Mouse (Mus musculus) limb, embryonic 15.5 days (tissue): ENCODE measurements around the gene Dmwd. TPM values are rescaled to one million over a fixed set of nuclear protein-coding genes. Genes with fewer than 3 reads are reported as not detected.
A peak's percentile ranks its signal among the peaks of the same experiment; 100 is the strongest.

Source experiments
- ATAC-seq: fragments of 200-750 bp; cut with Nextera tagmentation; 2 replicates; pipeline ENCODE4 v1.8.0; 2017; ENCODE audit warnings: low read depth, moderate TSS enrichment; ENCODE audit not compliant: insufficient number of reproducible peaks, low FRiP score, low TSS enrichment
- H3K27ac ChIP-seq: fragments of 300-500 bp; sonication (generic); 2 replicates; pipeline ENCODE4 v1.5.1; 2015; ENCODE audit warnings: moderate library complexity, mild to moderate bottlenecking, inconsistent platforms
- H3K27me3 ChIP-seq: fragments of 300-500 bp; sonication (generic); 2 replicates; pipeline ENCODE4 v1.6.1; 2015; ENCODE audit warnings: inconsistent platforms
- H3K36me3 ChIP-seq: fragments of 300-500 bp; sonication (generic); 2 replicates; pipeline ENCODE4 v1.6.1; 2015; ENCODE audit warnings: inconsistent platforms
- H3K4me1 ChIP-seq: fragments of 300-500 bp; sonication (generic); 2 replicates; pipeline ENCODE4 v1.6.1; 2015; ENCODE audit warnings: inconsistent platforms
- H3K4me2 ChIP-seq: fragments of 300-500 bp; sonication (generic); 2 replicates; pipeline ENCODE4 v1.6.1; 2015; ENCODE audit warnings: mild to moderate bottlenecking, inconsistent platforms
- H3K4me3 ChIP-seq: fragments of 300-500 bp; sonication (generic); 2 replicates; pipeline ENCODE4 v1.5.1; 2015; ENCODE audit warnings: mild to moderate bottlenecking, inconsistent platforms
- H3K9ac ChIP-seq: fragments of 300-500 bp; sonication (generic); 2 replicates; pipeline ENCODE4 v1.6.1; 2015; ENCODE audit warnings: inconsistent platforms
- H3K9me3 ChIP-seq: fragments of 300-500 bp; sonication (generic); 2 replicates; pipeline ENCODE4 v1.6.1; 2016; ENCODE audit warnings: inconsistent platforms
- WGBS: fragments of 180-500 bp; shearing (Covaris S2); methylation state at CpG from one replicate; pipeline ENCODE4 v1.1.7; 2015; 5-methylcytosine and 5-hydroxymethylcytosine counted together
- microRNA-seq: library from miRNA; unstranded; fragments of <30 nt; microRNA quantifications from one replicate; pipeline ENCODE4, GENCODE M21; 2016
- polyA plus RNA-seq: library from polyadenylated mRNA; unstranded; fragments of >200 nt; fragmentation: Nextera tagmentation; extraction: Ambion mirVana; gene quantifications from 2 replicates; pipeline ENCODE4 v1.2.1, GENCODE M21; 2015

The Dmwd gene
- polyA plus RNA-seq, 1 experiment from 2014 or later, result 15.5 TPM

GRCm38 (mm10) chr7:19119631-19120429 lies 43.8 kb downstream of the Dmwd start, which contains the start of gene Fbxo46:
Fbxo46 (plus strand) TSS chr7:19119859.
- 2% methylated on average over 34 of the region's 34 CpGs for WGBS
- H3K27ac ChIP-seq, result peak within 1 kb of the TSS; percentile 73
- peak; percentile 97 for ATAC-seq

GRCm38 (mm10) chr7:19121686-19122085 lies 45.7 kb downstream of the Dmwd start:
- Histone ChIP-seq H3K9me3 (no peaks in the 10 kb centered on the region), H3K36me3 (peaks cover 4% of the 10 kb centered on the region; the same call in 1 of the 2 replicates), H3K4me3 (no peak overlapping the region), H3K4me2 (no peak overlapping the region), H3K27me3 (no peaks in the 10 kb centered on the region), H3K4me1 (peaks cover 26% of the 10 kb centered on the region), H3K27ac (no peak overlapping the region), H3K9ac (no peak overlapping the region)
- 92% methylated on average over 4 of the region's 4 CpGs for WGBS
- no peak for ATAC-seq

More at GRCm38 (mm10) chr7:19119631-19120429, 43.8 kb downstream of the Dmwd start, which contains the start of gene Fbxo46:
- Histone ChIP-seq H3K4me2 (peak within 1 kb of the TSS; percentile 77), H3K9me3 (no peaks in the 10 kb centered on the region), H3K4me3 (peak within 1 kb of the TSS; percentile 77), H3K36me3 (no peaks in the 10 kb centered on the region), H3K27me3 (no peaks in the 10 kb centered on the region), H3K4me1 (peaks cover 26% of the 10 kb centered on the region), H3K9ac (peak within 1 kb of the TSS; percentile 77)

- Histone ChIP-seq H3K9me3 (no peaks in the 10 kb centered on the region), H3K4me3 (no peak overlapping the region), H3K36me3 (peaks cover 21% of the 10 kb centered on the region), H3K4me1 (peaks cover 16% of the 10 kb centered on the region), H3K27me3 (no peaks in the 10 kb centered on the region), H3K9ac (no peak overlapping the region), H3K27ac (no peak overlapping the region), H3K4me2 (no peak overlapping the region)
- WGBS, result 88% methylated on average over 6 of the region's 6 CpGs
- ATAC-seq, result no peak
These were observed 48.7 kb downstream of the Dmwd start for GRCm38 (mm10) chr7:19124713-19125112.

- H3K9ac ChIP-seq, result no peak overlapping the region
- H3K27ac ChIP-seq, result no peak overlapping the region
- peaks cover 11% of the 10 kb centered on the region for H3K4me1 ChIP-seq
- H3K27me3 ChIP-seq, result no peaks in the 10 kb centered on the region
- WGBS, result 85% methylated on average over 5 of the region's 5 CpGs
- no peak overlapping the region for H3K4me2 ChIP-seq
- no peak overlapping the region for H3K4me3 ChIP-seq
- H3K9me3 ChIP-seq, result no peaks in the 10 kb centered on the region
- H3K36me3 ChIP-seq, result peaks cover 21% of the 10 kb centered on the region
- no peak for ATAC-seq
These were observed 51.7 kb downstream of the Dmwd start for GRCm38 (mm10) chr7:19127744-19128143.

- Histone ChIP-seq H3K4me2 (no peak overlapping the region), H3K9me3 (no peaks in the 10 kb centered on the region), H3K27me3 (no peaks in the 10 kb centered on the region), H3K27ac (no peak overlapping the region), H3K36me3 (peaks cover 21% of the 10 kb centered on the region), H3K9ac (no peak overlapping the region), H3K4me1 (peaks cover 11% of the 10 kb centered on the region), H3K4me3 (no peak overlapping the region)
- ATAC-seq, result no peak
- 88% methylated on average over 5 of the region's 5 CpGs for WGBS
These were observed 53.4 kb downstream of the Dmwd start for GRCm38 (mm10) chr7:19129396-19129795.

GRCm38 (mm10) chr7:19130657-19131056 lies 54.6 kb downstream of the Dmwd start:
- H3K27ac ChIP-seq, result peak overlapping the region; percentile 79
- H3K9me3 ChIP-seq, result no peaks in the 10 kb centered on the region
- H3K4me1 ChIP-seq, result peaks cover 11% of the 10 kb centered on the region
- peak overlapping the region; percentile 50 for H3K4me3 ChIP-seq
- H3K4me2 ChIP-seq, result peak overlapping the region; percentile 77
- 25% methylated on average over 4 of the region's 4 CpGs for WGBS
- no peaks in the 10 kb centered on the region for H3K27me3 ChIP-seq
- no peak for ATAC-seq
- H3K9ac ChIP-seq, result no peak overlapping the region
- peaks cover 29% of the 10 kb centered on the region for H3K36me3 ChIP-seq

- peaks cover 11% of the 10 kb centered on the region for H3K4me1 ChIP-seq
- no peaks in the 10 kb centered on the region for H3K27me3 ChIP-seq
- peak; percentile 98 for ATAC-seq
- peaks cover 35% of the 10 kb centered on the region for H3K36me3 ChIP-seq
- peak overlapping the region; percentile 77 for H3K4me2 ChIP-seq
- H3K9ac ChIP-seq, result 0 out of 2 replicates have a peak overlapping the region, but pooled peaks have one; percentile 26
- H3K9me3 ChIP-seq, result no peaks in the 10 kb centered on the region
- H3K4me3 ChIP-seq, result peak overlapping the region; percentile 50
- H3K27ac ChIP-seq, result peak overlapping the region; percentile 79
- under 1% methylated on average over 39 of the region's 39 CpGs for WGBS
These were observed 55.4 kb downstream of the Dmwd start for GRCm38 (mm10) chr7:19131324-19131848.

Small RNA genes lying within 50 kb of the gene (microRNA-seq; reads per million reads assigned to microRNA genes)
- not detected for gene Mir3100

Other genes starting within 250 kb of the Dmwd start
- gene Mill2, start 236.3 kb upstream of the Dmwd start, polyA plus RNA-seq, result 0.42 and 0.76 TPM in 2 replicates
- 2.4 and 3.2 TPM in 2 replicates for gene Pglyrp1, start 204.9 kb upstream of the Dmwd start, polyA plus RNA-seq
- 28.0 TPM in 2 replicates for gene Ccdc61, start 165.8 kb upstream of the Dmwd start, polyA plus RNA-seq
- 0.36 and 0.68 TPM in 2 replicates for gene Nova2, start 150.3 kb upstream of the Dmwd start, polyA plus RNA-seq
- gene Nanos2, start 88.8 kb upstream of the Dmwd start, polyA plus RNA-seq, result not detected in 2 replicates
- 5.2 and 5.3 TPM in 2 replicates for gene Mypop, start 85.0 kb upstream of the Dmwd start, polyA plus RNA-seq
- gene Irf2bp1, start 72.2 kb upstream of the Dmwd start, polyA plus RNA-seq, result 24.0 and 26.1 TPM in 2 replicates
- 3.8 and 3.9 TPM in 2 replicates for gene Foxa3, start 52.7 kb upstream of the Dmwd start, polyA plus RNA-seq
- 28.8 and 32.7 TPM in 2 replicates for gene Sympk, start 51.9 kb upstream of the Dmwd start, polyA plus RNA-seq
- gene Rsph6a, start 21.5 kb upstream of the Dmwd start, polyA plus RNA-seq, result not detected in 2 replicates
- gene Dmpk, start 7.6 kb downstream of the Dmwd start, polyA plus RNA-seq, result 32.5 and 64.0 TPM in 2 replicates
- 11.5 and 13.5 TPM in 2 replicates for gene Six5, start 18.4 kb downstream of the Dmwd start, polyA plus RNA-seq
- gene Gm4969, start 42.1 kb downstream of the Dmwd start, polyA plus RNA-seq, result 2.4 and 2.6 TPM in 2 replicates
- 16.1 and 16.9 TPM in 2 replicates for gene Fbxo46, start 43.6 kb downstream of the Dmwd start, polyA plus RNA-seq
- gene Qpctl, start 73.1 kb downstream of the Dmwd start, polyA plus RNA-seq, result 13.7 and 13.8 TPM in 2 replicates
- gene Snrpd2, start 73.5 kb downstream of the Dmwd start, polyA plus RNA-seq, result 124 and 130 TPM in 2 replicates
- gene Gipr, start 89.9 kb downstream of the Dmwd start, polyA plus RNA-seq, result 1.0 and 1.2 TPM in 2 replicates
- 8.7 and 12.8 TPM in 2 replicates for gene Eml2, start 100.2 kb downstream of the Dmwd start, polyA plus RNA-seq
- 2.4 and 3.0 TPM in 2 replicates for gene Gpr4, start 136.3 kb downstream of the Dmwd start, polyA plus RNA-seq
- gene Opa3, start 152.1 kb downstream of the Dmwd start, polyA plus RNA-seq, result 28.4 and 31.5 TPM in 2 replicates
- 73.8 and 84.0 TPM in 2 replicates for gene Vasp, start 195.6 kb downstream of the Dmwd start, polyA plus RNA-seq
- gene Ppm1n, start 203.8 kb downstream of the Dmwd start, polyA plus RNA-seq, result 0.16 and 0.19 TPM in 2 replicates
- 21.4 and 48.2 TPM in 2 replicates for gene Rtn2, start 206.4 kb downstream of the Dmwd start, polyA plus RNA-seq
- 0.29 and 0.41 TPM in 2 replicates for gene Fosb, start 233.8 kb downstream of the Dmwd start, polyA plus RNA-seq